Mouse (Mus musculus): ENCODE data around the gene Gsk3b.

DNA sequence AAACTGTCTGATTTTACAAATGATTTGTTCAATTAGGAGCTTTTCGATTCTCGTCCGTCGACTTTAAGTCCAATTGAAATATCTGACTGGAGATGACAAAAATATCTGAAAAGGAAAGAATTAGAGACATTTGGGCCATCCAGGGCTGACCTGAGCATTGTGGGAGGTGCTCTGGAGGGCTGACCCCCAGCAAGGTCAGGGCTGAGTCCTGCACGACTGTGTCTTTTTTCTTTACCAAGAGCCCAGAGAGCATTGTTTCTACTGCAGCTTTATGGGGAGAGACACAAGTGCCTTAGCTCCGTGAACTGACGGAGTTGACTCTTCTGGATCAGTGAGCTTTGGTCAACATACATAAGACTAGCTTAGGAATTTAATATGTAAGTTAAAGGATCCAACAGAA lies 43.4 kb downstream of the Gsk3b start:
- TF ChIP-seq CTCF (IDR thresholded peaks at IDR 0.05; ENCODE audit: low read depth, low read length) (no peak), POLR2A (IDR thresholded peaks at IDR 0.05; ENCODE audit: extremely low read depth, insufficient read depth, low read length) (no peak)

All from liver, adult 2 months (tissue).